Mouse (Mus musculus): ENCODE measurements around the gene Prkca.

The Prkca gene

GRCm38 (mm10) chr11:108295373-108295772, 48.4 kb downstream of the Prkca start:
- DNase-seq (ENCODE audit: low spot score), result no peak

GRCm38 (mm10) chr11:108294305-108294813, 49.4 kb downstream of the Prkca start:
- no peak for DNase-seq (ENCODE audit: low spot score)

GRCm38 (mm10) chr11:108293843-108294242, 49.9 kb downstream of the Prkca start:
- DNase-seq (ENCODE audit: low spot score), result no peak

GRCm38 (mm10) chr11:108289192-108289591, 54.5 kb downstream of the Prkca start:
- no peak for DNase-seq (ENCODE audit: low spot score)

- DNase-seq (ENCODE audit: low spot score), result no peak
These were observed 56.4 kb downstream of the Prkca start for GRCm38 (mm10) chr11:108287321-108287720.

- no peak for DNase-seq (ENCODE audit: low spot score)
These were observed 58.7 kb downstream of the Prkca start for GRCm38 (mm10) chr11:108285046-108285445.

GRCm38 (mm10) chr11:108282850-108283459, 60.8 kb downstream of the Prkca start:
- DNase-seq (ENCODE audit: low spot score), result no peak

GRCm38 (mm10) chr11:108279748-108280373, 63.9 kb downstream of the Prkca start:
- DNase-seq (ENCODE audit: low spot score), result no peak

GRCm38 (mm10) chr11:108277096-108277495, 66.6 kb downstream of the Prkca start:
- no peak for DNase-seq (ENCODE audit: low spot score)

GRCm38 (mm10) chr11:108276148-108276547, 67.6 kb downstream of the Prkca start:
- no peak for DNase-seq (ENCODE audit: low spot score)

- DNase-seq (ENCODE audit: low spot score), result no peak
These were observed 69.7 kb downstream of the Prkca start for GRCm38 (mm10) chr11:108274046-108274445.

GRCm38 (mm10) chr11:108273415-108273965, 70.2 kb downstream of the Prkca start:
- no peak for DNase-seq (ENCODE audit: low spot score)

GRCm38 (mm10) chr11:108272601-108273414, 70.9 kb downstream of the Prkca start:
- DNase-seq (ENCODE audit: low spot score), result no peak

- DNase-seq (ENCODE audit: low spot score), result no peak
These were observed 72.4 kb downstream of the Prkca start for GRCm38 (mm10) chr11:108271305-108271704.

GRCm38 (mm10) chr11:108269516-108269915, 74.2 kb downstream of the Prkca start:
- no peak for DNase-seq (ENCODE audit: low spot score)

GRCm38 (mm10) chr11:108268421-108269322, 75.1 kb downstream of the Prkca start:
- no peak for DNase-seq (ENCODE audit: low spot score)

GRCm38 (mm10) chr11:108267825-108268224, 75.9 kb downstream of the Prkca start:
- DNase-seq (ENCODE audit: low spot score), result no peak

GRCm38 (mm10) chr11:108267066-108267465, 76.7 kb downstream of the Prkca start:
- DNase-seq (ENCODE audit: low spot score), result no peak

- no peak for DNase-seq (ENCODE audit: low spot score)
These were observed 79.9 kb downstream of the Prkca start for GRCm38 (mm10) chr11:108263868-108264267.

- DNase-seq (ENCODE audit: low spot score), result no peak
These were observed 80.3 kb downstream of the Prkca start for GRCm38 (mm10) chr11:108263406-108263805.

GRCm38 (mm10) chr11:108261751-108262160, 82.0 kb downstream of the Prkca start:
- no peak for DNase-seq (ENCODE audit: low spot score)
